Mouse (Mus musculus): Measurements from ENCODE around the gene Fbxl2.

DNA sequence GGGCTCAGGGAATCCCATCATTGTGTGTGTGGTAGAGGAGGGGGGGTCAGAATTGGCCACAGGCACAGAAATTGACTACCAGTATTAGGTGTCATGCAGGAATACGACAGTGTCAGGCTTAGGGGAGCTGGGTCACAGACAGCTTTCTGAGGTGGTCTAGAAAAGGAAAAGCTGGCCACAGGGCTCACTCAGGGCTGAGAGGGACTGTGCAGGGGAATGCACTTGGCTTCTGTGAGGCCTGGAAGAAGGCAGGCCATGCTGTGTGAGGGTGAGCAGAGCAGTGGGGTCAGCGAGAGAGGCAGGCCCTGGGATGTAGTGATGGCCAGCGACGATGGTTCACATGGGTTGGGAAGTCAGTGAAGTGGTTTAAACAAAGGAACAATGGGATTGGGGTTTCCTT is 72.1 kb downstream of the Fbxl2 start:
- no peak for TF ChIP-seq CTCF (IDR thresholded peaks at IDR 0.05; ENCODE audit: extremely low read depth, insufficient read depth, insufficient read length, insufficient replicate concordance)
- no peak for TF ChIP-seq POLR2A (IDR thresholded peaks at IDR 0.05; ENCODE audit: low read depth, low read length)
